Mouse (Mus musculus) MEL-GATA-1-ER (cell line): ENCODE results near the gene Nkx2-2.

ENCODE experiments used
- DNase-seq: peaks from one replicate; pipeline ENCODE4 v3.0.0-alpha.2; 2012; ENCODE audit warnings: low read depth; ENCODE audit errors: extremely low read depth

The Nkx2-2 gene

DNA sequence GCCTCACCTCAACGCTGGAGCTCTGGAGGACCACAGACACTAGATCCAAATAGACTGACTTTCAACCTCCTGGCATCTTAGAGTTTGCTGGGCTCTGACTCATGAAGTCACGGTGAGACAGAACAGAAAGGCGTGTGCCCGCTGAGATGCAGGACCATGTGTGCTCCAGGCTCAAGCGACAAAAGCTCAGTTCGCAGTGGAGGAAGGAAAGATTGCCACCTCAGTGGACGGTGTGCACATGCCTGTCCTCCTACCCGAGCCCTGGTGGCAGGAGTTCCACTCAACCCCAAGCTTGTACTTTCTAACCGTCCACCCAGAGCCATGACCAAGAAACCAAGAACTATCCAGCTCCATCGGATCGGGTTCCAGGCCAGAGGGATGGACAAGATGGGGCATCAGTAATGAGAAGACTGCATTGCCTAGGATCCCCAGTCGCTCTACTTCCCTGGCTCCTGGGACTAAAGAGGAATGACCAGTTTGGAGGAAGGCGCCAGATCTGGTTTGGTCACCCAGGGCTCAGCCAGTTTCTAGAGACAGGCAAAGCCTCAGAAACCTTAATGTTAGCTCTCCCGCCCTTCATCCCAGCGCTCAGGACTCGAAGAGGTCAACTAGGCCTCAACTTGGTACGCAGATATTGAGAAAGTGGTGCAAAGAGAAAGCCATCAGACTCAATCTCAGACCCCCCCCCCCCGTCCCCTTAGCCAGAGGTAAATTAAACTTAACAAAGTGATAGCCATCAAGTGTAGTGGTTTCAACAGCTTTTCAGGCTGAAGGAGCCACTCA, 11.9 kb downstream of the Nkx2-2 start:
- DNase-seq: no peak

DNA sequence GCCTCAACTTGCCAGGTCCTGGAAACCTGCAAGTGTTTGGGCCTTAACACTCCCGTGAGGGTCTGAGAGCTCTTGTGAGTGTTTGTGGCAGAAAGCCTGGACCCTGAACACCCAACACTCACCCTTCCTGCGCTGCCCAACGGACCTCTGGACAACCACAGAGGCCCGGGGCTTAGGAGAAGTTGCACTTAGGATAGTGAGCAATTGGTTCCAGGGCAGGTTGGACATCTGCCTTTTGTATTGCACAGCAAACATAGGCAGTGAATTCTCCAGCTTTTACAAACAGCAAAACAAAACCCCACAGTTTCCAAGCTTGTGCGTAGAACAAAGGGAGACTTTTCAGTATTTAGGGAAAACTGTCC, 12.8 kb downstream of the Nkx2-2 start:
- DNase-seq: no peak

DNA sequence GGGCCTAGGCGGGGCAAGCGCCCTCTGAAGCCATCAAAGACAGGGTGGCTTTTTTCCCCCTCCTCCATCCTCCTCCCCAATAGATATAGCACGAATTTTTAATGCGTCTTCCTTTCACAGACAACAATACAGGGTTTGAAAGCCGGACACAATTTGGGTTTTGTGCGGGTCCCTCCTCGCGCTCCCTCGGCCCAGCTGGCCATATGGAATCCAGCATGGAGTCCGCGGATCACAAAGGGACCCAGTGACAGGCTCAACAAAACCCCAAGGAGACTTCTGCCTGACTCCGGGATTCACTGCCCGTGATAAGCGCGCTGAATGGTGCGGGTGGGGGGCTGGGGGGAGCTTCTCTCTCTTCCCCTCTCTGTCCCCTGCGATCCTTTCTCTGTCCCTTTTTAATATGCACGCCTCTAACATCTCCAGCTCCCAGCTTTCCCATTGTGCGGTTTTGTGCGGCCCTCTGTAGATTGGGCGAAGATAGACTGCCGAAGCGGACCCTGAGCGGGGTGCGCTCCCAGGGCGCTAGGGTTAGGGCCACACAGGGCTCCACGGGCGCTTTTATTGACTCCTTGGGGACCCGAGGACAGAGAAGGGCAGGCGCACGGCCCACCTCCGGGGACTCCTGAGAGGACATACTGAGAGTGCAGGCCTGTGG, 13.3 kb downstream of the Nkx2-2 start:
- no peak for DNase-seq

- DNase-seq: peak; percentile 76
These were observed 15.7 kb downstream of the Nkx2-2 start for GRCm38 (mm10) chr2:147178091-147179059.

- DNase-seq: peak; percentile 43
These were observed 16.4 kb downstream of the Nkx2-2 start for GRCm38 (mm10) chr2:147177672-147178071.

DNA sequence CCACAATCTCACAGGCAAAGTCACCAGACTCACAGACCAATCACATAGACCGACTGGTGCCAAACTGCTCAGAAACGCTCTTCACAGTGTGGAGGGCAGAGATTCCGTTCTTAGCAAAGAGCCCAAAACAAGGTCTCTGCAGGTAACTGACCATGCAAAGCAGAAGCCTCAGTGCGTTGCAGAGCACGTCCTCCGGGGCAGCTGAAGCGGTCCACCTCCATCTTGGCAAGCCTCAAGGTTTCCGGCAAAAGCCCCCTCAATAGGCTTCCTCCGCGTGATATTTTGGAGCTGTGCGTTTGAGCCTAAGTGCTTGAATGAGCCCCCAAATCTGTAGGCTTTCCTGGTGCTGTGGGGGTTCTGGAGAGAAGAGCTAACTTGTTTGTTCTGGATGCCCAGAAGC, 18.7 kb downstream of the Nkx2-2 start:
- DNase-seq: no peak

DNA sequence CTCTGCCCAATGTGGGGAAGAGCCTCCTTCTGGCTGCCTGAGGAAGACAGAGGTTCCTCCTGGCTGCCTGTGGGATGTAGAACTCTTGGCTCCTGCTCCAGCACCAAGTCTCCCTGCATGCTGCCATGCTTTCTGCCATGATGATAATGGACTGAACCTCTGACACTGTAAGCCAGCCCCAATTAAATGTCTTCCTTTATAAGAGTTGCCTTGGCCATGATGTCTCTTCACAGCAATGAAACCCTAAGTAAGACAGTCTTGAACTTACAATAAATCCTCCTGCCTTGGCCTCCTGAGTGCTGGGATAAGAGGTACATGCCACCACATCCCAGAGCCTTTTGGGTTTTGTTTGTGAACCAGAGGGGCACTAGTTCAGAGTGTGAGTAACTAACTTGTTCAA, 20.3 kb downstream of the Nkx2-2 start:
- no peak for DNase-seq

DNA sequence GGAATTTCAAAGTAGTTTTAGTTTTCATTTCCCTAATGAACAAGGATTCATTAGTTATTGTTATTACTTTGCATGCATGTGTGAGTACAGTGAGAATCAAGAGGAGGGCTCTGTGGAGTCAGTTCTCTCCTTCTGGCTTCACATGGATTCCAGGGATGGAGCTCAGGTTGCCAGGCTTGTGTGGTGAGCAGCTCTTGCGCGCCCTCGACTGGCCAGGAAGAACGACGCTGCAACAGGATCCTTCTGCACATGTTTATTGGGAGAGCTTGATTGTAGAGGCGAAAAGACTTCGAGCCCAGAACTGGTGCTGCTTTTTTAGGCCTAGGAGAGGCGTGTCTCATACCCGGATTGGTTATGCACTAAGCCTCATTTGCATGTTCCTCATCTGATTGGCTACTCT, 23.5 kb downstream of the Nkx2-2 start:
- DNase-seq: peak; percentile 36

GRCm38 (mm10) chr2:147165863-147166262, 28.2 kb downstream of the Nkx2-2 start:
- DNase-seq: no peak

- no peak for DNase-seq
These were observed 28.7 kb downstream of the Nkx2-2 start for GRCm38 (mm10) chr2:147165376-147165775.

DNA sequence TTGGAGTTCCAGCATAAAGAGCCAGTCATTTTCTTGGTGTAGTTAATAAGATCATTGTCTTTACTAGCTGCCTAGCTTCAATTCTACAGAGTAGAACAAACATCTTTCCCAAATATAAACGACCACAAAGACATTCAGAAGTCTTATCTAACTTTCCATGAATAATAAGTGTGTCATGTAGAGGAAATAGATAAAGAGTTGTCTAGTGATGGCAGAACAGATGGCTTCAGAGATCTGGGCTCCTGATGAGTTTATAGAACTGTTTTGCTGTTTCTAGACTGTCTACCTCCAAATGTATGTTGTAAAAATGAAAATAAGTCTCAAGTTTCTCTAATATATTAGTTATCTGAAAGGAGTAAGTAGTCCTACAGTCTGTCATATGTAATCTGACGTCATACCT, 41.5 kb downstream of the Nkx2-2 start:
- DNase-seq: no peak
